Mouse (Mus musculus): ENCODE results near the gene Ptgs1. TPM values are rescaled to one million over a fixed set of nuclear protein-coding genes. Genes with fewer than 3 reads are reported as not detected.
"Not testable (repeated sequence)": the region's sequence is repeated elsewhere in the genome, so short reads cannot be mapped to it uniquely, and the experiment has no call there.

Gene Ptgs1
- total RNA-seq (2014; rRNA removed) (6.8 and 8.0 TPM in 2 replicates), polyA plus RNA-seq (2015; fragmentation: Nextera tagmentation; extraction: Ambion mirVana) (7.5 and 7.9 TPM in 2 replicates)

GRCm38 (mm10) chr2:36230366-36230765, at the start of gene Ptgs1:
TSS of gene Ptgs1 (plus strand) at chr2:36230426.
- Histone ChIP-seq H3K27ac (no peak within 1 kb of the TSS), H3K4me1 (ENCODE audit: insufficient read depth, low read length) (peaks cover 10% of the 10 kb centered on the region), H3K9me3 (ENCODE audit: low read length) (no peaks in the 10 kb centered on the region), H3K27me3 (ENCODE audit: insufficient read depth, low read length) (no peaks in the 10 kb centered on the region), H3K36me3 (ENCODE audit: insufficient read depth, low read length) (no peaks in the 10 kb centered on the region), H3K4me3 (ENCODE audit: low read length) (peak within 1 kb of the TSS; percentile 34), H3K9ac (replicated peaks; ENCODE audit: low read length) (peak within 1 kb of the TSS; percentile 29), H3K4me2 (ENCODE audit: low read depth, low read length) (peak within 1 kb of the TSS; percentile 58)
- DNase-seq (ENCODE audit: low spot score) (peak; percentile 46), ATAC-seq (peak; percentile 54)
- WGBS: under 1% methylated on average over 18 of the region's 18 CpGs
- peak; percentile 39 for TF ChIP-seq CTCF (IDR thresholded peaks at IDR 0.05; ENCODE audit: low read depth)

DNA sequence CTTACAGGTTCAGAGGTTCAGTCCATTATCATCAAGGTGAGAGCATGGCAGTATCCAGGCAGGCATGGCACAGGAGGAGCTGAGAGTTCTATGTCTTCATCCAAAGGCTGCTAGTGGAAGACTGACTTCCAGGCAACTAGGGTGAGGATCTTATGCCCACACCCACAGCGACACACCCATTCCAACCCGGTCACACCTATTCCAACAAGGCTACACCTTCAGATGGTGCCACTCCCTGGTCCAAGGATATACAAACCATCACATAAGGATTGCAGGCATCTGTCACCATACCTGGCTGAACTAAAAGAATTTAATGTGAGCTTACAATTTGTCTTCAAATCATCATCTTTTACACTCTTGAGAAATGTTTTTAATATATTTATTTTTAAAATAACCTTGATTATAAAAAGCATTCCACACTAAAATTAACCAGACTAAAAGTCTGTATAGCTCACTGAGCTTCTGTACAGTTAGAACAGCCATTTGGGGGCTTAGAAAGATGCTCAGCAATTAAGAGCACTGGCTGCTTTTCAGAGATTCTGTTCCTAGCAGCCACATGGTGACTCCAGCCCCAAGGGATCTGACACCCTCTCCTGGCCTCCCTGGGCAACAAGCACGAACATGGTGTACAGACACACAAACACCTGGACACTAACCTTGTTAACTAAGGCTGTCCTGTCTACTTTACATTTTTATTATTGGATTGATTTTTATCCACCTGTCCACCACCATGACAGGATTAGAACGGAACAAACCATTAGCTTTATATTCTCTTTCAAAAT, 48.4 kb upstream of the Ptgs1 start:
- not testable (repeated sequence) for DNase-seq (ENCODE audit: low spot score); H3K9me3 ChIP-seq (ENCODE audit: low read length); H3K9ac ChIP-seq (replicated peaks; ENCODE audit: low read length); H3K4me3 ChIP-seq (ENCODE audit: low read length); H3K27me3 ChIP-seq (ENCODE audit: insufficient read depth, low read length); H3K27ac ChIP-seq; H3K4me2 ChIP-seq (ENCODE audit: low read depth, low read length); ATAC-seq; H3K36me3 ChIP-seq (ENCODE audit: insufficient read depth, low read length); H3K4me1 ChIP-seq (ENCODE audit: insufficient read depth, low read length)
- 82% methylated on average over 4 of the region's 4 CpGs for WGBS

DNA sequence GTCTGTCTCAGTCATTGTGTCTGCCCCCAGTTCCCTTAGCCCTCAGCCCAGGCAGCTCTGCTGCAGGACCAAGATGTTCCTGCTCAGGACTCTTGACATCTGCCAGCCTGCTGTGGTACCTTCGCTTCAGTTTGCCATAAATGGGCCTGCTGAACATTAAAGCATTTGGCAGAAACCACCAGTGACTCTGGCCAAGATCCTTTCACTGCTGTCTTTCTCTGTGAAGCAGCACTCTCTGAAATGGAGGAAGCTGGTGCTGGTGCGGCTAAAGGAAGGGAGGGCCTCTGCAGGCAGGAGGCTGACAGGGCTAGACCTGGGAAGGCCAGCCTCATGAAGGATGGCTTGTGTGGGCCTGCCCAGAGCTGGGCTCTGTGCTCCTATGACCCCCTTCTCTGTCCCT, 46.9 kb upstream of the Ptgs1 start:
- Histone ChIP-seq H3K4me2 (ENCODE audit: low read depth, low read length) (no peak overlapping the region), H3K4me1 (ENCODE audit: insufficient read depth, low read length) (no peaks in the 10 kb centered on the region), H3K4me3 (ENCODE audit: low read length) (no peak overlapping the region), H3K36me3 (ENCODE audit: insufficient read depth, low read length) (no peaks in the 10 kb centered on the region), H3K9ac (replicated peaks; ENCODE audit: low read length) (0 out of 2 replicates have a peak overlapping the region, but pooled peaks have one; percentile 13), H3K27me3 (ENCODE audit: insufficient read depth, low read length) (no peaks in the 10 kb centered on the region), H3K9me3 (ENCODE audit: low read length) (no peaks in the 10 kb centered on the region), H3K27ac (peak overlapping the region; percentile 51; the same call in 1 of the 2 replicates)
- no peak for TF ChIP-seq CTCF (IDR thresholded peaks at IDR 0.05; ENCODE audit: low read depth)
- DNase-seq (ENCODE audit: low spot score) (peak; percentile 62), ATAC-seq (0 out of 2 replicates have a peak, but pooled peaks have one; percentile 51)
- WGBS: 36% methylated on average over 2 of the region's 2 CpGs

GRCm38 (mm10) chr2:36184192-36184591, 46.0 kb upstream of the Ptgs1 start:
- no peak overlapping the region for H3K9ac ChIP-seq (replicated peaks; ENCODE audit: low read length)
- ATAC-seq (no peak), DNase-seq (ENCODE audit: low spot score) (no peak)
- 84% methylated on average over 2 of the region's 2 CpGs for WGBS
- no peak overlapping the region for H3K4me3 ChIP-seq (ENCODE audit: low read length)
- no peaks in the 10 kb centered on the region for H3K36me3 ChIP-seq (ENCODE audit: insufficient read depth, low read length)
- no peak for TF ChIP-seq CTCF (IDR thresholded peaks at IDR 0.05; ENCODE audit: low read depth)
- no peak overlapping the region for H3K4me2 ChIP-seq (ENCODE audit: low read depth, low read length)
- H3K4me1 ChIP-seq (ENCODE audit: insufficient read depth, low read length): no peaks in the 10 kb centered on the region
- no peaks in the 10 kb centered on the region for H3K27me3 ChIP-seq (ENCODE audit: insufficient read depth, low read length)
- peak overlapping the region; percentile 46; the same call in 1 of the 2 replicates for H3K27ac ChIP-seq
- H3K9me3 ChIP-seq (ENCODE audit: low read length): no peaks in the 10 kb centered on the region

DNA sequence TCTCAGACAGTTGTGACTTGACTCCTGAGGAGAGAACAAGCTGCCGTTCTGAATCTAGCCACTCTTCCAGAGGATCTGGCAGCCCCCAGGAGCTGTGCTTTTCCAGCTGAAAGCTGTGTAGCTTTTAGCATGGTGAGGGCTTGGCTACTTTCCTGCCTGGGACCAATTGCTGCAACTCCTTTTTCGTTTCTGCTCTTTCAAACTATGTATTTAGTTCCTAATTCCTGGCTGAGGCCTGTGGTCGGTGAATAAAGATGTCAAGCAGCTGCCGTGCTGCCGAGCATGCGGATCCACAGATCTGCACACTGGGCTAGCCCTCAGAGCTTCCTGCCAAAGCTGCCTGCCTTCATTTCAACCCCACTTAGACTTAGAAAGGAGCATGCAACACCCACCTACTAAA, 45.4 kb upstream of the Ptgs1 start:
- peak; percentile 57 for DNase-seq (ENCODE audit: low spot score)
- no peak for ATAC-seq
- no peak overlapping the region for H3K4me2 ChIP-seq (ENCODE audit: low read depth, low read length)
- H3K36me3 ChIP-seq (ENCODE audit: insufficient read depth, low read length): no peaks in the 10 kb centered on the region
- TF ChIP-seq CTCF (IDR thresholded peaks at IDR 0.05; ENCODE audit: low read depth): no peak
- no peaks in the 10 kb centered on the region for H3K27me3 ChIP-seq (ENCODE audit: insufficient read depth, low read length)
- peak overlapping the region; percentile 46; the same call in 1 of the 2 replicates for H3K27ac ChIP-seq
- 37% methylated on average over 6 of the region's 6 CpGs for WGBS
- H3K9me3 ChIP-seq (ENCODE audit: low read length): no peaks in the 10 kb centered on the region
- no peaks in the 10 kb centered on the region for H3K4me1 ChIP-seq (ENCODE audit: insufficient read depth, low read length)
- H3K4me3 ChIP-seq (ENCODE audit: low read length): no peak overlapping the region
- H3K9ac ChIP-seq (replicated peaks; ENCODE audit: low read length): no peak overlapping the region

DNA sequence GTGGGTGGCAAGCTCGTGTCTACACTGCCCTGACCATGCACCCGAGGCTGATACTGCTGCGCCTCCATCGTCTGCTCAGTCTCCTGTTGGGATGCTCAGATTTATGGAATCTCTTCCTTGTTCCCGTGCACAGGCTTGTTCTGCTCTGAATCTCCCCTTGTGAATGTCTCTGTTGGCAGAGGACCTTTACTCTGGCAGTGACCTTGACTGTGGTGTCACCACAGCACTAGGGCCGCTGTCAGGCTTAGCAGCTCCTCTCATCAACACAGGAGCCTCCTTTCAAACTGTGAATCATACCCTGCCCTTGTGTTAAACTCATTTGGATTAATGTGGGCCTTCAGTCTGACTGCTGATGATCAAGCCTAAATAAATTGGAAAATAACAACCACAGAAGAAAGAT, 41.0 kb upstream of the Ptgs1 start:
- H3K4me1 ChIP-seq (ENCODE audit: insufficient read depth, low read length); H3K9ac ChIP-seq (replicated peaks; ENCODE audit: low read length); H3K27me3 ChIP-seq (ENCODE audit: insufficient read depth, low read length); DNase-seq (ENCODE audit: low spot score); H3K9me3 ChIP-seq (ENCODE audit: low read length); H3K4me2 ChIP-seq (ENCODE audit: low read depth, low read length); H3K36me3 ChIP-seq (ENCODE audit: insufficient read depth, low read length); H3K27ac ChIP-seq; ATAC-seq; H3K4me3 ChIP-seq (ENCODE audit: low read length): not testable (repeated sequence)
- 53% methylated on average over 6 of the region's 6 CpGs for WGBS
